Mouse (Mus musculus) adrenal gland, adult 2 months (tissue): ENCODE measurements around the gene Myadm. TPM values are rescaled to one million over a fixed set of nuclear protein-coding genes. Genes with fewer than 3 reads are reported as not detected.
"Not testable (repeated sequence)": the region's sequence is repeated elsewhere in the genome, so short reads cannot be mapped to it uniquely, and the experiment has no call there.

Source experiments
- DNase-seq: peaks from one replicate; pipeline ENCODE4 v3.0.0; 2021
- long read RNA-seq: library from polyadenylated mRNA; stranded (forward); transcript quantifications from one replicate; pipeline ENCODE4 v2.0.0, GENCODE M21; 2021
- polyA plus RNA-seq: library from polyadenylated mRNA; depleted of rRNA; stranded (reverse); fragments of >200 nt; gene quantifications from 2 replicates; pipeline ENCODE4 v1.2.3, GENCODE M21; 2012; rRNA removed
- total RNA-seq, 2 experiments: library from RNA; stranded (reverse); gene quantifications; 2 replicates each; pipeline ENCODE4 v1.2.3; 2021

The Myadm gene
- total RNA-seq = 10 to 100 TPM; 65.1 to 90.8 TPM
- polyA plus RNA-seq = 199 and 200 TPM in 2 replicates
- long read RNA-seq, full-length matches to known transcripts = 44 of 62 reads
- long read RNA-seq, partial matches to known transcripts = 15 of 62 reads
- long read RNA-seq, other reads (novel, unspliced or antisense) = 3 of 62 reads

- DNase-seq = peak; percentile 91
Measured at GRCm38 (mm10) chr7:3288976-3289970, at the start of gene Myadm, which contains the start of gene Prkcg. Myadm (plus strand) TSS chr7:3289080. Prkcg (plus strand) TSS chr7:3289179.

- no peak for DNase-seq
Measured at GRCm38 (mm10) chr7:3239193-3239592, 49.7 kb upstream of the Myadm start.

GRCm38 (mm10) chr7:3260701-3261100, 28.2 kb upstream of the Myadm start:
- DNase-seq = no peak

GRCm38 (mm10) chr7:3261446-3261845, 27.4 kb upstream of the Myadm start:
- peak; percentile 54 for DNase-seq

GRCm38 (mm10) chr7:3262789-3263188, 26.1 kb upstream of the Myadm start:
- peak; percentile 29 for DNase-seq

GRCm38 (mm10) chr7:3264390-3265022, 24.4 kb upstream of the Myadm start:
- no peak for DNase-seq

- DNase-seq = no peak
Measured at GRCm38 (mm10) chr7:3265311-3265710, 23.6 kb upstream of the Myadm start.

- no peak for DNase-seq
Measured at GRCm38 (mm10) chr7:3267261-3267660, 21.6 kb upstream of the Myadm start.

GRCm38 (mm10) chr7:3267888-3268287, 21.0 kb upstream of the Myadm start:
- no peak for DNase-seq

GRCm38 (mm10) chr7:3268291-3268690, 20.6 kb upstream of the Myadm start:
- DNase-seq = no peak

GRCm38 (mm10) chr7:3272206-3272605, 16.7 kb upstream of the Myadm start:
- DNase-seq = no peak

GRCm38 (mm10) chr7:3275455-3276170, 13.3 kb upstream of the Myadm start:
- peak; percentile 46 for DNase-seq

GRCm38 (mm10) chr7:3276781-3277180, 12.1 kb upstream of the Myadm start:
- DNase-seq = not testable (repeated sequence)

GRCm38 (mm10) chr7:3280080-3280653, 8.7 kb upstream of the Myadm start:
- no peak for DNase-seq

GRCm38 (mm10) chr7:3280654-3281153, 8.2 kb upstream of the Myadm start:
- no peak for DNase-seq

GRCm38 (mm10) chr7:3281741-3282140, 7.1 kb upstream of the Myadm start:
- DNase-seq = no peak

- no peak for DNase-seq
Measured at GRCm38 (mm10) chr7:3283081-3283875, 5.6 kb upstream of the Myadm start.

- peak; percentile 52 for DNase-seq
Measured at GRCm38 (mm10) chr7:3284604-3285003, 4.3 kb upstream of the Myadm start.

GRCm38 (mm10) chr7:3286036-3286435, 2.8 kb upstream of the Myadm start:
- no peak for DNase-seq

GRCm38 (mm10) chr7:3287186-3287585, 1.7 kb upstream of the Myadm start:
- DNase-seq = no peak
